Mouse (Mus musculus) testis, adult 2 months (tissue): ENCODE data around the gene Agxt.

Source experiments
- CTCF ChIP-seq: fragments of 200-500 bp; IDR thresholded peaks from 2 replicates; pipeline ENCODE4 v1.5.1; 2012; ENCODE audit warnings: low read depth, mild to moderate bottlenecking, inconsistent platforms, low read length, moderate library complexity; ENCODE audit not compliant: control insufficient read depth, insufficient read depth, insufficient replicate concordance
- POLR2A ChIP-seq: fragments of 200-500 bp; IDR thresholded peaks from 2 replicates; pipeline ENCODE4 v1.6.1; 2012; ENCODE audit warnings: low read depth, mild to moderate bottlenecking, inconsistent platforms, low read length, moderate library complexity; ENCODE audit not compliant: control insufficient read depth

GRCm38 (mm10) chr1:93173665-93174064 lies 38.6 kb downstream of the Agxt start:
- TF ChIP-seq POLR2A: no peak
- TF ChIP-seq CTCF: no peak
